Mouse (Mus musculus): Measurements from ENCODE around the gene Gm4767.
"Not testable (repeated sequence)": the region's sequence is repeated elsewhere in the genome, so short reads cannot be mapped to it uniquely, and the experiment has no call there.

Gene Gm4767

GRCm38 (mm10) chr10:81811899-81812298 is at the start of gene Gm4767:
TSS of gene Gm4767 (plus strand) at chr10:81812186.
- not testable (repeated sequence) for DNase-seq (ENCODE audit: low spot score)

GRCm38 (mm10) chr10:81770506-81771403 is 41.2 kb upstream of the Gm4767 start, which contains the start of gene Gm3055:
TSS of gene Gm3055 (minus strand) at chr10:81771161.
- not testable (repeated sequence) for DNase-seq (ENCODE audit: low spot score)

DNA sequence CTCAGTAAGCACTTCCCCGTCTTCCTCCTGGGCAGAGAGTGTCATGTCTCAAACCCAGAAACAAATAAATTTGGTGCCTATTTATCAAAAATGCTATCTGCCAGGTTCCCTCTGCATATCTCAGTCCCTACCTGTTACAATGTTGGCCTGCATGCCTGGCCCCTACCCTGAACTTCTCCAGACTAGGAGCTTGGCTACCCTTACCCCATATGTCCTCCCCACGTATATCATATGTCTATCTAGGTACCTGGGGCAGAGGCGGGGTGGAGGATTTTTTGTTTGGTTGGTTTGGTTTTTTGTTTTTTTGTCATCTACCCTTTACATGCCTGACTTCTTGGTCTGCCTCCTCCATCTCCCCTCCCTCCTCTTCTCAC is 40.6 kb upstream of the Gm4767 start:
- not testable (repeated sequence) for DNase-seq (ENCODE audit: low spot score)

- not testable (repeated sequence) for DNase-seq (ENCODE audit: low spot score)
Observed at GRCm38 (mm10) chr10:81846219-81846618, 34.2 kb downstream of the Gm4767 start.

- DNase-seq (ENCODE audit: low spot score), result not testable (repeated sequence)
Observed at GRCm38 (mm10) chr10:81863409-81864407, 51.7 kb downstream of the Gm4767 start, which contains the start of gene Gm32687. TSS of gene Gm32687 (plus strand) at chr10:81863934.

Measured in ovary, adult 18-20 months (tissue).